Mouse (Mus musculus): Measurements from ENCODE around the gene Psg17.
"Not testable (repeated sequence)": the region's sequence is repeated elsewhere in the genome, so short reads cannot be mapped to it uniquely, and the experiment has no call there.

Psg17 gene

DNA sequence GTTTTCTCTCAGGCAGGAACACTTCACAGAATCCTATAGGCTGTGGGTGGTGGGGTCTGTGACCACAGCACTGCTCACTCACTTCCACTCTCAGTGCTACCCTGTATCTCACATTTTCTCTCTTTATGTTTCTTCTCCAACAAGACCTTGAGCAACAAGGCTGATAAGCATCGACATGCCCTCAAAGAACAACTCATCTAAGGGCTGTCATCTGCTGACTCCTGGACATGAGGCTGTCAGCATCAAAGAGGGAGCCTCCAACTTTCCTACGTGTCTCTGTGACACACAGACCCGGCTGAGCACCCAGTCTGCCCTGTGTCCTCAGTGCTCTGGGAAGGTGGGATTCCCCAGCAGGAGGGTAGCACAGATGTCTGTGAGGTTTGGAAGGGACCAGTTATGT, at the start of gene Psg17:
Psg17 (minus strand) TSS at position 101 of the 400 bp plus-strand sequence.
- DNase-seq (ENCODE audit: low read depth) = no peak

DNA sequence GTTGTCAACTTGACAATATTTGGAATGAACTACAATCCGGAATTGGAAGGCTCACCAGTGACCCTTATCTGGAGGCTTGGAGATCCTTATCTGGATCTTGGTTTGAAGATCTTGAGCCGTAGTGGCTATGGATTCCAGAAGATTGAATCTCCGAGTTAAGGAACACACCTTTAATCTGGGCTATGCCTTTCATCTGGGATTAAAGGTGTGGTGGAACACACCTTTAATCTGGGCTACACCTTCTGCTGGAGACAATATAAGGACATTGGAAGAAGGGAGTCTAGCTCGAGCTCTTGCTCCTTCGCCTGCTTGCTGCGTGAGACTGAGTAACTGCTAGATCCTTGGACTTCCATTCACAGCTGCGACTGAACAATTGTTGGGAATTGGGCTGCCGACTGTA, 49.6 kb upstream of the Psg17 start, which contains the start of gene Pglyrp1:
Pglyrp1 (plus strand) TSS at position 301 of the 400 bp plus-strand sequence.
- DNase-seq (ENCODE audit: low read depth) = not testable (repeated sequence)

DNA sequence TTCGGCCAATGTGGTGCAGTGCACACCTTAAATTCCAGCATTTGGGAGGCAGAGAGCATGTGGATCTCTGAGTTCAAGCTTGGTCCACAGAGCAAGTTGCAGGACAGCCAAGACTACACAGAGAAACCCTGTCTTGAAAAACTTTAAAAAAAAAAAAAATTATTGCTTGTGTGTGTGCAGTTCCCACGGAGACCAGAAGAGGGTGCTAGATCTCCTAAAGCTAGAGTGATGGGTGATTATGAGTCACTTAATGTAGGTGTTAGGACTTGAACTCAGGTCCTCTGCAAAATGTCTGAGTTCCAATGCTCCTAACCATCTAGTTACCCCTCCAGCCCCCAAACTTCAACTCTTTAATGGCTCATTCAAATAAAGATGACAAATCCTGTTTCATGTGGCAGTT, 47.1 kb upstream of the Psg17 start:
- DNase-seq (ENCODE audit: low read depth) = no peak

DNA sequence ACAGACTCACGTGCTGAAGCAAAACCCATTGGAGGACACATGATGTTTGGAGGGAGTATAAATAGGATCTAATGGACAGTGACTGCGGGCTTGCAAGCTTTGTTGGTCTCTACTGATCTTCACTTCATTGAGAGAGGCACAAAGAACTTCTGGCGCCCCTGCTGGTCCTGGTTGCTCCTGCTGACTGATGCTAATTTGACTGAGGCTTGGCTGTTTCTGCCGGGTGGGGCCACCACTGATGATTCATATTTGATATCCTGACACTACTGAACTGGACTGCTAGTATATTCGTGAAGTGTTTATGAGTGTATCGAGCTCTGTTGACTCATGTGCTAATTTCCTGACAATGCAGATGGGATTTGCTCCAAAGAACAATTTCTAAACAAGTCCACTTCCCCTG, 41.4 kb upstream of the Psg17 start:
- no peak for DNase-seq (ENCODE audit: low read depth)

DNA sequence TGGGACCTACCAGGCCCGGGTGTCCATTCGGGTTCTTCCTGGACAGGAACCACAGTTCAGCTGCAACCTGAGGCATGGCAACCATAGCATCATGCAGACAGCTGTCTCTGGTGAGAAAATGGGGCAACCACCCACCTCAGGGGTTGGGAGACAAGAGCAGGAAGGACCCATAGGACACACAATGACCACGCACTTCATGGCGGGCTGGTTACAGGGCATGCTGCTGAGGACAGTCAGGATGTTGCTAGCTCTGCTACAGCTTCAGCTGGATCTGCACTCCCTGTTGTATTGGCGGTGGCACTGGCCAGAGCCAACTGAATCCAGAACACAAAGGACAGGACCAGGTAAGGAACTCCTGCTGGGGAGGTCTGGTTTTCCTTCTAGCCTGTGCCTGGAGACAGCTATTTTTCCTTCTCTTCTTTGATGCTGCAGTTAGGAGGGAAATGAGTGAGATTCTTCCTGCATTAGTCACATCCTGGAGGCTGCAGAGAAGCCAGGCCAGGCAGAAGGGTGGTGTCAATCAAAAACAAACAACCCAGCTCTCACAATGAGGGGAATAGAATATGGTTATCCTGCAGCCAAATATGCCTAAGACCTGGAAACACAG, 37.0 kb upstream of the Psg17 start:
- DNase-seq (ENCODE audit: low read depth) = no peak

DNA sequence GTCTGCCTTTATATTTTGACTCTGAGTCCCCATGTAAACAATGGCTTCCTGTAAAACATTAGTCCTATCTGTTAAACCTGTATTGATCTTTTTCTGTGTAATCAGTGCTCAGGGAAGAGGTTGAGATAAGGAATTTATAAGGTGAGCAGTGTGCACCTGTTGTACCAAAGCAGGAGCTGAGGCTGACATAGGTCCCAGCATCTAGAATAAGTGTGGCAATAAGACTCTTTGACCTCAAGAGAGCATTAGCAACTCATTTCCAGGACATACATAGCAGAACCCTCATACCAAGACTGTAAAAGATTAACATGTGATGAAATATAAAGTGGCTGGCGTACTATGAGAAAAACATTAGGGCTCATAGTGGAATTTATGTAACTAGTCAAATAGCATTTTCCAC, 27.0 kb upstream of the Psg17 start:
- DNase-seq (ENCODE audit: low read depth) = no peak

DNA sequence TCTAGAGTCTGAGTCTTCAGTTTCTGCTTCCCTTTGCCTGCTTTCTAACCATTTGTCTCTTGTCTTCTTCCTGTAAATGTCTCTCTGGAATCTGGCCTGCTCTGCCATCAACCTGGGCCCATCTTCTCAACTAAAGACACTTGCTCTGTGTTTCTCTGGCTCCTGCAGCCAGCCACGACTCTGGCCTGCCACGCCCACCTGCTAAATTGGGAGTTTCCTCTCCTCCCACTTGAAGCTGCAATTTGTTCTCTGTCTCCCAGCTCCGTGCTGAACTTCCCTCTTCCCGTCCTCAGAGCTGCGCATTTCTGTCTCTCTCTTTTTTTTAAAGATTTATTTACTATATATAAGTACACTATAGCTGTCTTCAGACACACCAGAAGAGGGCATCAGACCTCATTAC, 23.4 kb upstream of the Psg17 start:
- no peak for DNase-seq (ENCODE audit: low read depth)

DNA sequence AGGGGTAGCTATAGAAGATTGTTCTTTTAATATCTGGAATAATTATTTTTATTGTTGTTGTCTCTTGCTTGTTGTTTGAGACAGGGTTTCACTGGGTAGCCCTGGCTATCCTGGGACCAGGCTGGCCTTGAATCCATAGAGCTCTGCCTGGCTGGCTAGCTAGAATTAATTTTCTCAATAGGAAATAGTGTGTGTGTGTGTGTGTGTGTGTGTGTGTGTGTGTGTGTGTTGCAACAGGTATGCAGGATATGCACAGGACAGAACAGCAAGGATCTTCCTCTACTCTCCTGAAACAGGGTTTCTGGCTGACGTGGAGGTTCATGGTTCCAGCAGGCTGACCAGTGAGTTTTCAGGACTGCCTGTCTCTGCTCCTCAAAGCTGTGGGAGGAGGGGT, 19.8 kb upstream of the Psg17 start:
- no peak for DNase-seq (ENCODE audit: low read depth)

DNA sequence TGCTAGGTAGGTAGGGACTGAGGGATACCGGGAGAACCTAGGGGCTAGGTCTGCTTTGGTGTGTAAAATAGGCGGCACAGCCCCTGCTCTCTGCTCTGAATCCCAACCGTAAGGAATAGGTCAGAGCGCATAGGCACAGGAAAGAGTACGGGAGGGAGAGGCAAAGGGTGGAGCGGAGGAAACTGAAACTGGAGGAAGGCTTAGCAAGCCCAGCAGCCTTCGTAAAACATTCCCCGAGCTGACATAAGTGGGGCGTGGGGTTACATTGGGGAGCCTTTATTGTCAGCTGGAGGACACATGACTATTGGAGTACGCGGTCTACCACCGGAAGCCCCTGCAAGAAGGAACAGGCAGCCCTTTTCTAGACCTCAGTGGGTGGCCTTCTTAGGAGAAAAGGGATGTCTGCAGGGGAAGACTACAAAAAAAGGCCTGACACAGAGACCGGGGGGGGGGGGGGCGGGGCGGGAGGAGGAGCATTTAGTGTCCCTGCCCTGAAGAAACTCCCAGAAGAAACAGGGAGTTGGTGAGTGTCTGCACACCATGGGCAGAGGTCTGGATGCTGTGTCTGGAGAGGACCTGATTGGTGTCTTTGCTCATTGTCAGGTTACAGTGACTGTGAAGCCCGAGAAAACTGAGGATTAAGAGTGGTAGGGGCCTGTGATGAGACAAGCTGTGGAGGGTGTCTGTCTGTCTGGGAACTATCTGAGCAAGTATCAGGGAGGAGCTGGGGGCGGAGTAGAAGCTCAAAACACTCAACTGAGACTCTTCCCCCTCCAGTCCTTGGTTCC, 19.2 kb upstream of the Psg17 start:
- peak; percentile 72 for DNase-seq (ENCODE audit: low read depth)

DNA sequence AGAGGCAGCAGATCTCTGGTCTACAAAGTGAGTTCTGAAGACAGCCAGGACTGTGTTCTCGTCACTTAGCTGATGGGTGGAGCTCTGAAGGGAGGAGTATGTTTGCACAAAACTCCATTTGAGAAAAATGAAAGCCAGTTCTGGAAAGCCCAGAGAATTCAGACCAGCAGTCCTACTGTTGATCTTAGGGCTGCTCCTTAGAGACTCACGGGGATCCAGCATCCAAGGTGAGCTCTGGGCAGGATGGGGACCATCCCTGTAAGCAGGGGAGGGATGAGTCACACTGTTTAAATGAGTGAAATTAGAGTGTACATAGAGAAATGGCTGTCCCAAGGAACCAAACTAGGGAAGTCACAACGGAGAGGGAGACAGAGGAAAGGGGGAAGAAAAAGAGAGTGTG, 18.5 kb upstream of the Psg17 start, which contains the start of gene Mill2:
Mill2 (plus strand) TSS at position 102 of the 400 bp plus-strand sequence.
- no peak for DNase-seq (ENCODE audit: low read depth)

DNA sequence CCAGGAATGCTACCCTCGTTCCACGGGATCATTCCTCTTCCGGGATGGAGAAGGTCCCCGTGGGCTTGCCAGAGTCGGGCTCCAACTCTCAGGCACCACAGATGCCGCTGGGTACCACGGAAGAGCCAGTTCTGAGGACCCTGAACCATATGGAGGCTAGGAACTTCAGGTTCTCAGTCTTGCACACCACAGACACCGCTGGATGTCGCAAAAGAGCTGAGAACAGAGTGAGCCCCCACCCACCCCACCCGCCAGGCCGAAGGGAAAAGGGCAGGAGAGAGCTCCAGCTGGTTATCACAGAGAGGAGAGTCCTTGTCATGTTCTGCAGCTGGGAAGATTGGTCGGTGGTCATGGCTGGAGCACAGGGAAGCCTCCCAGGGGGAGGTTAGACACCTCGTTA, 10.9 kb upstream of the Psg17 start:
- DNase-seq (ENCODE audit: low read depth) = no peak

DNA sequence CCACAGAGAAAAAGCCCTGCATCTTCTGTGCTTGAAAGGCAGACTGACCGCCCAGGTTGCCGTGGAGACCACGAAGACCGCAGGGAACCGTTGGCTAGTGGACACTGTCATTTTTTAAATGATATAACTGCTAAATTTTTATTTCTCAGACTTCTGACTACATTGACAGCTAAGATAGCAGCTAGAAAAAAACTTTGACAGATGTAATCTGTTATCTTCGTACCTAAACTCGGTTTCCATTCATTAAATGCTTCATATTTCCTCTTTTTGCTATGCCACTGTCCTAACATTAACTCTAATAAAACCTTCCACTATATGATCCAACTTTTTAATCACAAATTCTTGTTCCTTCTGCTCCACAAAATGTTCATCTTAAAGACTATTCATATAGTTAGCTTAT, 8.1 kb upstream of the Psg17 start:
- DNase-seq (ENCODE audit: low read depth) = no peak

DNA sequence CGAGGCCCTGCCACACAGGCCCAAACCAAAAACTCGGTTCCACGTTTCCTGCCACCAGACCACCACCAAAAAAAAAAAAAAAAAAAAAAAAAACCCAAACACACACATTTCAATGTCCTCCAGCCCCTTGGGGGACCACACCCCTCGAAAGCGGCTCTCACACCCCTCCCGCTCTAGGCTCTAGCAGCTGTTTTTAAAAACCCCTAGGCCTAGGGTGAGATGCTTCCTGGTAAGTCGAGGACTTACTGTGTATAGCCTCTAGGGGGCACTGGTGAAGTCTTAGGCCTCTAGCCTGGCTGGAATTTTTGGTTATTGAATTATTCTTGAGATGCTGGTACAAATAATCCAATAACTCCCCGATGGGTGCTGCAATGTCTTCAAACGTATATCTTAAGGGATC, 7.2 kb upstream of the Psg17 start:
- peak; percentile 42 for DNase-seq (ENCODE audit: low read depth)

DNA sequence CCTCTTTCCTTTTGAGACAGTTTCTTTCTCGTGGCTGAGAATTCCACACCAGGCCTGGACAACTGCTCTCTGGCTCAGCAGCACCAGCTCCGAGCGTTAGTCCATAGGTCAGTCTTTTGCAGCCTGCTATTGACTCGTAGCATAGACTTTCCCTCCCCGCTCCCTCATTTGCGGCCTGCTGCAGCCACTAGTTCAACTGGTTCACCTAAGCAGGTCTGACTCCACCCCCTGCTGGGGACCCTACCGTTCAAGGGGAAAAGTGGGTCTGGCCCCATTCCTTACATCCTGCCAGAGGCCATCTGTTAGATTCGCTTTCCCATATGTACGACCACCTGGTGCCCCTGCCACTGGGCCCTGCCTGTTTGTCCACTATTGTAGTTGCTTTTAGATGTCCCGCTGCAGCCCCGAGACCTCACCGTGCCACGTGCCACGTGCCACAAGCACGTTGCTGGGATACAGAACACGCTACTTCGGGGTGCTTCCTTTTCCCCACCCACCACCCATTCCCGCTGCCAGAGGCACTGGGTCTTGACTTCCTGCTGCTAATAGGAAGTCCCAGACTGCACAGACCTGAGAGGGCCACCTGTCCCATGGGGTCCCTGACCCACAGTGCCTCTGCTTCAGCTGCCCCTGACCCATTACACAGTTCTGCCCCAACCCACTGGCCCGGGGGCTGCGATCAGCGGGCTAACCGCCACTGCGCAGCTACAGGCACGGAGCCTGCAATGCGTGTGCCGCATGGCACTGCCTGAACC, 6.6 kb upstream of the Psg17 start:
- DNase-seq (ENCODE audit: low read depth) = no peak

DNA sequence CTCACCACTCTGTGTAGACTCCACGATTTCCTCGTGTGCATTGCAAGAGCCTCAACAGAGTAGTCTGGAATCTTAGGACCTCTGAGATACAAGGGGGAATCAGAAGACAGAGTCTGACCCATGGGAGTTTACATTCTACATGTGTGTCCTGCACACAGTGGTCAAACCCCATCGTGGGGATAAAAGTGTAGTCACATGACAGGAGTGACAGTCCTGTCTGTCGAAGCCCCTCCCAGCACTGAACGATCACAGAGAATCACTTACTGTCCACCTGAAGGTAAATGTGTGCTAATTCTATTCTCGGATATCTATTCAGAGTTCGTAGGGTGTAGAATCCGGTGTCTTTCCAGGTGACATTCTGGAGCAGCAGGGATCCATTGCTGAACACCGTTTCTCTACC, 3.1 kb downstream of the Psg17 start:
- no peak for DNase-seq (ENCODE audit: low read depth)

DNA sequence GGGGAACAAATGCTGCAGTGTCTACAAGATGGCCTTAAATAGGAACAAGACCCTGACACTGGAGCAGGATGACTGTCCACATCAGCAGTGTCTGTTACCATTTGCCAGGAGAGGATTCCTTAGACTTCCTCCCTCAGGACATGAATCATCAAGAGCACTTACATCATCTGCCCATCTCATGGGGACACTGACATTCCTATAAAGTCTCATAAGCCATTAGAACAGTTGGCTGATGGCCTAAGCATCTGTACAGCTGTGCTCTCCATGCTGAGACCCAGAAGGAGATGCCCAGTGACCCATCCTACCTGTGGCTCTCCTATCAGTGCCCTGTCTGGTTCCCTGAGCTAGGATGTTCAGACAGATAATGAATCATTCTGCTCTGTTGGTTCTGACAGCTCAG, 17.9 kb downstream of the Psg17 start:
- no peak for DNase-seq (ENCODE audit: low read depth)

DNA sequence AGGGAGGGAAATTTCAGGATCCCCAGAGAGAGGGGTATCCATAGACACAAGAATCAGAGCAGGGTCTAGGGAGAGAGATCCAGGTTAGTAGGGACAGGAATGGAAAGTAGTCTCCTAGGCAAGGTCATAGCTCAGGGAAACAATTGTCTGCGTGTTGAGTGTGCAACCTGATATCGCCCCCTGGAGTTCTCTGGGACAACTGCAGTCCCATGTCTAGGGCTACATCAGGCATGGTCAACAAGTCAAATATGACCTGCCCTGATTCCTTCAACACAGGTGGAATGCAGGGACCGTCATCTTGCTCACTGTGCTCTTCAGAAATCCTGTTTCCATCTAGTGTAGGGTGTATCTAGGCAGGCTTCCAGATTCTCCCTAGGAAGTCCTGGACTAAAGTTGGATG, 22.3 kb downstream of the Psg17 start:
- DNase-seq (ENCODE audit: low read depth) = peak; percentile 20

DNA sequence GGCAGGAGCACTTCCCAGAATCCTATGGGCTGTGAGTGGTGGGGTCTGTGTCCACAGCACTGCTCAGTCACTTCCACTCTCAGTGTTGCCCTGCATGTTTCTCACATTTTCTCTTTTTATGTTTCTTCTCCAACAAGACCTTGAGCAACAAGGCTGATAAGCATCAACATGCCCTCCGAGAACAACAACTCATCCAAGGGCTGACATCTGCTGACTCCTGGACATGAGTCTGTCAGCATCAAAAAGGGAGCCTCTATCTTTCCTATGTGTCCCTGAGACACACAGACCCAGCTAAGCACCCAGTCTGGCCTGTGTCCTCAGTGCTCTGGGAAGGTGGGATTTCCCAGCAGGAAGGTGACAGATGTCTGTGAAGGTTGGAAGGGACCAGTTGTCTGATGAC, 23.0 kb downstream of the Psg17 start, which contains the start of gene Psg19:
Psg19 (minus strand) TSS at position 101 of the 400 bp plus-strand sequence.
- DNase-seq (ENCODE audit: low read depth) = no peak

DNA sequence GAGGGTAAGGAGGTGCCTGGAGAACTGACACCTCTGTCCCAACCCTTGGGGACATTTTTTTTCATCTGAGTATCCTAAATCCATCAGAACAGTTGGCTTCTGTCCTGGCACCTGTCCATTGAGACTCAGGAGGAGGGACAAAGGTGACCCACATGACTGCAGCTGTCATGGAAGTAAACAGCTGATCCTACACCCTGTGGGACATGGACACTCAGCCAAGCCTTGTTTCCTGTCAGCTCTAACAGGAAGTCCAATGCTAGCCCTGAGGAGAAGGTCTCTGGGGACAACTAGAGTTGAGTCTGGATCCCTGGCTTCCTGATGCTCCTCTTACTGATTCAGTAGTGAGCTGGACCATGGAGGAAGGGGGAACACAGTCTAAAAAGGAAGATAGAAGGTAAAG, 30.7 kb downstream of the Psg17 start:
- DNase-seq (ENCODE audit: low read depth) = not testable (repeated sequence)

DNA sequence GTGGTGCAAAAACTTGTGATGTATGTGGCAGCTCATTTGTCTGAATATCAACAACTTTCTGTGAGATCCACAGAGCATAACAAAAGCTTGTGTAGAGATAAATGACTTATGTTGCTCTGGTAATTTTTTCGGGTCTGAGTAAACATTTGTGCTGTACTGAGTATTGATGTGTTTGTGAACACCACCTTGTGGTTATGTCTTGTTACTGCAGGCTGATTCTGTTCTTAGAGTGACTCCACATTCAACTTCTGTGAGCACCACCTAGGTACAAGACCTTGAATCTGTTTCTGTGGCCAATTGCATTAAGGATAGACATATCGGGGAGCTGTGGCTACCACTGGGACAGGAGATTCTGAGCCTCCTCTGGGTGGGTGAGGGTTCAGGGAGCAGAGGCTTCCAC, 40.1 kb downstream of the Psg17 start:
- peak; percentile 38 for DNase-seq (ENCODE audit: low read depth)

DNA sequence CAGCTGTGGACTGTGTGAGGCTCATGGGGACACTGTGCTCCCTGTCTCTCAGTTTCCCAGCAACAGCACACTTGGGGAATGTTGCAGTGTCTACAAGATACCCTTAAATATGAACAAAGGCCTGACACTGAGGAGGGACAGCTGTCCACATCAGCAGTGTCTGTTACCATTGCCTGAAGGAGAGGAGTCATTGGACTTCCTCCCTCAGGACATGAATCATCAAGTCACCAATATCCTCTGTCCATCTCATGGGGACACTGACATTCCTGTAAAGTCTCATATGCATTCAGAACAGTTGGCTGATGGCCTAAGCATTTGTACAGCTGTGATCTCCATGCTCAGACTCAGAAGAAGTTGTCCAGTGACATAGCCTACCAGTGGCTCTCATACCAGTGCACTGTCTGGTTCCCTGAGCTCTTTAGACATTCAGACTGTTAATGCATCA, 42.0 kb downstream of the Psg17 start:
- DNase-seq (ENCODE audit: low read depth) = no peak
